Mouse (Mus musculus) liver, adult 2 months (tissue): ENCODE results near the gene Xpo4.

Experiments
- CTCF ChIP-seq: fragments of 200-500 bp; IDR thresholded peaks from 2 replicates; pipeline ENCODE4 v1.5.1; 2011; ENCODE audit warnings: low read depth, low read length, control low read depth
- POLR2A ChIP-seq: fragments of 200-500 bp; IDR thresholded peaks from 2 replicates; pipeline ENCODE4 v1.6.1; 2011; ENCODE audit warnings: low read length, control low read depth; ENCODE audit not compliant: insufficient read depth; ENCODE audit errors: extremely low read depth

DNA sequence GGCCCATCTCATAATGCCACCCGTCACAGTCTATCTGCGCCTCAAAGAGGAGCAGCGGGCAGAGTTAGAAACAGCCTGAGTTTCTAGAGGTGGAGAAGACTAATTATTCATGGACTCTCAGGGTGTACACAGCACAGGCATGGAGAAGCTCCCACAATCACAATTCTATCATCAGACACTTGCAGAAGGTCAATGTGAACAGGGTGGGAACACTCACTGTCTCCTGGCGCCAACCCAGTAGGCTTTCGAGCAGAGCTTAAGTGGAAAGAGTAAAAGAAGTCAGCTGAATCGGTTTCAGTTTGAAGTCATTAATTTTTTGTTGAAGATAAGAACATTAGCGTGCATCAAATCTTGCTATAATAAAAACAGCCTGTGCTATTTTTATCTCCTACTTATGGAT lies 43.4 kb upstream of the Xpo4 start:
- TF ChIP-seq CTCF (no peak), POLR2A (no peak)
